Mouse (Mus musculus) E14TG2a.4 (cell line): ENCODE measurements at regions not wholly inside any gene's neighbourhood (a gene's known extent, or its start where the extent isn't known, plus 50 kb on each side); places are given as distances from the start of the nearest gene placed in this dataset.

ENCODE experiments used
- H3K27me3 ChIP-seq: 2 replicates; pipeline ENCODE4 v1.6.1; 2014; ENCODE audit warnings: low read length, control low read depth; ENCODE audit not compliant: insufficient read depth
- H3K36me3 ChIP-seq: 2 replicates; pipeline ENCODE4 v1.6.1; 2014; ENCODE audit warnings: low read length, control low read depth; ENCODE audit not compliant: insufficient read depth
- H3K4me1 ChIP-seq: replicated peaks from 2 replicates; pipeline ENCODE4 v1.6.1; 2014; ENCODE audit warnings: low read depth, low read length, control low read depth
- H3K4me3 ChIP-seq: replicated peaks from 2 replicates; pipeline ENCODE4 v1.5.1; 2014; ENCODE audit warnings: mild to moderate bottlenecking, low read length
- H3K9me3 ChIP-seq: 2 replicates; pipeline ENCODE4 v1.6.1; 2014; ENCODE audit warnings: low read length, control low read depth
- CTCF ChIP-seq: conservative IDR thresholded peaks from 2 replicates; pipeline ENCODE4 v1.5.1; 2014; ENCODE audit warnings: low read length
- NANOG ChIP-seq: IDR thresholded peaks from 2 replicates; pipeline ENCODE4 v1.6.1; 2014; ENCODE audit warnings: borderline replicate concordance, low read length, mixed read lengths
- POU5F1 ChIP-seq: IDR thresholded peaks from 2 replicates; pipeline ENCODE4 v1.6.1; 2014; ENCODE audit warnings: low read length, borderline replicate concordance

DNA sequence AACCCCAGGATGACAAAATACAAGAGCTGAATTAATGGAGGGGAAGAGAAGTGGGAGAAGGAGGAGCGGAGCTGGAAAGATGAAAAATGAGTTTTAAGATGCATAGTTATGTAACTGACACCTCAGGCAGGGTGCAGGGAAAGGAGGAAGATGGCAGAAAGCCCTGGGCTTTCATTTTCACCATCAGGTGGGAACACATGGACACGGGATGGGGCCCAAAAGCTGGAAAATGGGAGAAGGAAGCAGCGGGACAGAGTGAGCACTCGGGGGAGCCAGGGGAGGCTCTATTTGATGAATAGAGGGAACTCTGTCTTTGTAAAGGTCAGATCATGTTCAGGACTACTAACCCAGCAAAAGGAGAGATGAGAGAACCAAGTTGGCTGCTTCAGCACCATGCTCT is 516.6 kb upstream of the Tnp1 start:
- Histone ChIP-seq H3K9me3 (no peaks in the 10 kb centered on the region), H3K4me1 (0 out of 2 replicates have a peak, but pooled peaks cover 2% of the 10 kb centered on the region), H3K36me3 (no peaks in the 10 kb centered on the region), H3K4me3 (no peak overlapping the region), H3K27me3 (no peaks in the 10 kb centered on the region)
- TF ChIP-seq POU5F1 (no peak), CTCF (no peak)

DNA sequence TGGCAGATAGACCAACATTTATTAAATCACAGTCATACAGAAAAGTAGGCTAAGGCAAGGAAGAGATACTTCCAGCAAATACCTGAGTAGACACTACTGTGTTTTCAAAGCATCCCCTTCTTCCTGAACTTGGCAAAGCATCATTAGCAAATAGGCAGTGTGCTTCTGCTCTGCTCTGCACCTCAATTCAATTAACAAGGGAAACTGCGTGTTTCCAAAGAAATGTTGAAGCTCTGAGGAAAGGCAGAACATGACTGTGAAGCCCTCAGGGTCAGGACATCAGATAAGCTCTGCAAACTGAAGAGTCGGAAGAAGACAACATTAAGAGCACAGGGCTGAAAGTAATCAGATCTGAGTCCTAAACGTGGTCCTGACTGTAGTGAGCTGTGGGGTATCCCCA is 516.1 kb upstream of the Tnp1 start:
- 0 out of 2 replicates have a peak, but pooled peaks cover 2% of the 10 kb centered on the region for H3K4me1 ChIP-seq
- TF ChIP-seq NANOG = no peak
- no peak for TF ChIP-seq POU5F1
- TF ChIP-seq CTCF = no peak
- no peaks in the 10 kb centered on the region for H3K36me3 ChIP-seq
- H3K4me3 ChIP-seq = no peak overlapping the region
- H3K27me3 ChIP-seq = no peaks in the 10 kb centered on the region
- no peaks in the 10 kb centered on the region for H3K9me3 ChIP-seq

DNA sequence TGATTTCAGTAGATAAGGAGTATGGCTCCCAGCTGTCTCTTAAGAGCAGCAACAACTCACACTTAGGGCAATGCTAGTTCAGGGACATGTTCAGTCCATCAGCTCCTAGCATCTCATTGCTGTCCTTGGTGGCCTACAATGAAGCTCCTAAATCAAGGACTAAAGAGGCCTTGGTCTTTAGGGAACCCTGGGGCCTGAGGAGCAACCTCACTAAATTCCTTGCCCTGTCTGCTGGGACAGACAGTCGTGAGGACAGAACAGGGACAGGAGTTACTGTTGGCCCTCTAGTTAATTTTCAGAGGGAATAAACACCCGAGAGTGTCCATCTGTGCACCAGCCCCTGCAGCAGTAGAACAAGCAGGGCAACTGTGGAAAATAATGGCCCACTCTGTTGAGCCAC is 514.6 kb upstream of the Tnp1 start:
- Histone ChIP-seq H3K27me3 (no peaks in the 10 kb centered on the region), H3K4me1 (peaks cover 8% of the 10 kb centered on the region), H3K36me3 (no peaks in the 10 kb centered on the region), H3K4me3 (no peak overlapping the region), H3K9me3 (no peaks in the 10 kb centered on the region)
- TF ChIP-seq CTCF (no peak), POU5F1 (no peak), NANOG (no peak)

DNA sequence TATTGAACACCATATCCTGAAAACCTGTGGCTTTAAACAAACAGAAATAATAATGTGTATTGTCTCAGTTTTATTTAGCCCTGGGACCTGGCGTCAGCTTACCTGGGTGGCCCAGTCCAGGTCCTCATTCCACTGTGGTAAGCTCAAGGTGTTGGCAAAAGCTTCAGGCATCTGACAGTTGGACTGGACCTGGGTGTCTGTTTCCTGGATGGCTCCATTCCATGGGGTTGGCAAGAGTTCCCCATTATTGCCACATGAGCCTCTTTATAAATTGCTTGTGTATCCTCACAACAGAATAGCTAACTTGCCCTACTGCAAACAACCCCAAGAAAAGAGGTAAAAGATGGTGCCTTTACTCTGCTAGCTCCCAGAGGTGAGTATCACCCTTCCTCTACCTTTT is 512.9 kb upstream of the Tnp1 start:
- Histone ChIP-seq H3K36me3 (no peaks in the 10 kb centered on the region), H3K4me1 (peaks cover 9% of the 10 kb centered on the region), H3K27me3 (no peaks in the 10 kb centered on the region), H3K9me3 (no peaks in the 10 kb centered on the region), H3K4me3 (no peak overlapping the region)
- TF ChIP-seq CTCF = no peak

DNA sequence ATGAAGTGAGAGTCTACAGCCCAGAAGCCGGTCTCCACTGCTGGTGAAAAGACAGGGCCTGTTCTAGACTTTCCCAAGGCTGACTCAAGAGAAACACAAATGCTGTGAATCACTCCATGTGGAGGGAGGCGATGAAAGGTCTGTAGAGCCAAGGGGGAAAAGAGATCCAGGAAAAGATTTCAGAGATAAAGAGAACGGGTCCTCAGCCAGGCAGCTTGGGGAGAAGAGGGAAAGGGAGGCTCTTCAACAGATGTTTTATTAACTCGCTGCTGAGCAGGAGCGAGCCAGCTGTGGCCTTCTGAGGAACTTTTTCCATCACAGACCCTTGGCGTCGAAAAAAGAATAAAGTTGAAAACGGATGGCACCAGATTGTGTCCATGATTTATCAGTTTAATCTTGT is 500.7 kb upstream of the Tnp1 start:
- TF ChIP-seq POU5F1 = no peak
- TF ChIP-seq NANOG = no peak
- TF ChIP-seq CTCF = no peak
- Histone ChIP-seq H3K4me3 (no peak overlapping the region), H3K9me3 (no peaks in the 10 kb centered on the region), H3K4me1 (no peaks in the 10 kb centered on the region), H3K27me3 (no peaks in the 10 kb centered on the region), H3K36me3 (no peaks in the 10 kb centered on the region)

DNA sequence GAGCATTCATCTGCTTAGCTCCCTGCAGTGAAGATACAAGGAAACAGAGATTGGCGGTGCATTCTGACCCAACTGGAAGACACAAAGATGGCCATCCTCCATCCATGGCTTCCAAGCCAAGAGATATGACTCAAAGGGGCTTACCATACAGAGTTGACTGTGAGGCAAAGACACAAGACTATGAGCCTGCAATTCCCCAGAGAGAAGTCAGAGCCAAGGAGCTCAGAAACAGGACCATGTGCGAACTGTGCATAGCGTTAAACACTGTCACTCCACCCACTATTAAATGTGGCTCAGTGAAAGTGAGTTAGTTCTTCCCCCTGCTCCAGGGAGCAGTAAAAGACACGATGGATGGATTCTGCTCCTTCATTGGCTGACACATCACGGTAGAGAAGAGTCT is 500.1 kb upstream of the Tnp1 start:
- Histone ChIP-seq H3K4me3 (no peak overlapping the region), H3K36me3 (no peaks in the 10 kb centered on the region), H3K27me3 (no peaks in the 10 kb centered on the region), H3K9me3 (no peaks in the 10 kb centered on the region), H3K4me1 (no peaks in the 10 kb centered on the region)
- TF ChIP-seq NANOG (no peak), POU5F1 (no peak), CTCF (no peak)

DNA sequence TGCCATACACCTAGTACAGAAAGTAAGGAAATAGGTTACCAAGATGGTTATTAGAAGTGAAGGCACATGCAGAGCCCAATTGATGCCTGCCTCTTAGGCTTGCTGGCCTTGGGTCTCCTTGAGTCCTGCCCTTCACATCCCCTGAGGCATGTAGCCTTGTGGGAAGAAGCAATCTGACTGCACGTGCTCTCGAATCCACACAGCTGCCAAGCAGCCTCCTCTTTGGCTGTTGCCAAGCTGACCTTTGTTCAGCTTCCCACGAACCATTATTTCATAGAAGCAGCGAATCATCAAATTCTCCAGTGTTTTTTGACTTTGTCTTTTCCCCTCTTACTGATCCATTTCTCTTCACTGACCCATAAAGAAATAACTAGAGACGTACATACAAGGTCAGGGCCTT is 498.1 kb upstream of the Tnp1 start:
- Histone ChIP-seq H3K4me1 (no peaks in the 10 kb centered on the region), H3K36me3 (no peaks in the 10 kb centered on the region)
- TF ChIP-seq NANOG = no peak
- no peak for TF ChIP-seq CTCF
- TF ChIP-seq POU5F1 = no peak

DNA sequence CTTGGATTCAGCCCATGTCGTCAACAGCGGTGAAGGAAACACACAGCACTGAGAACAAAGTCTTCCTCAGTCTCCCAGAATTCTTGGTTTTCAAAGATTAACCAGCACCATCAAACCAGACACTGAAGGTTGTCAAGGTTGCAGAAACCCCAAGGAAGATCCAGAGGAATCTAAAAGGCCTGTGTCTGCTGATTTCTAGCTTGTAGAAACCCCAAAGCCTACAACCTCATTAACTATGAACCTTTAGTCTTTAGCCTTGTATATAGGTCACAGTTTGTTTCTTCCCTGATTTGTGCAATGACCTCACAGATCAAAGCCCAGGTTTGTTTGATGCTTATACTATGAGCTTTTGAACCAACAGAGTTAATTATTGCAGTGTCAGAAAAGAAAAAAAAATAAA is 497.1 kb upstream of the Tnp1 start:
- Histone ChIP-seq H3K4me1 (no peaks in the 10 kb centered on the region), H3K27me3 (no peaks in the 10 kb centered on the region), H3K9me3 (no peaks in the 10 kb centered on the region), H3K36me3 (no peaks in the 10 kb centered on the region), H3K4me3 (no peak overlapping the region)
- TF ChIP-seq CTCF (no peak), POU5F1 (no peak), NANOG (no peak)

More for the DNA sequence above, 498.1 kb upstream of the Tnp1 start:
- H3K9me3 ChIP-seq = no peaks in the 10 kb centered on the region
- no peak overlapping the region for H3K4me3 ChIP-seq
- H3K27me3 ChIP-seq = no peaks in the 10 kb centered on the region

DNA sequence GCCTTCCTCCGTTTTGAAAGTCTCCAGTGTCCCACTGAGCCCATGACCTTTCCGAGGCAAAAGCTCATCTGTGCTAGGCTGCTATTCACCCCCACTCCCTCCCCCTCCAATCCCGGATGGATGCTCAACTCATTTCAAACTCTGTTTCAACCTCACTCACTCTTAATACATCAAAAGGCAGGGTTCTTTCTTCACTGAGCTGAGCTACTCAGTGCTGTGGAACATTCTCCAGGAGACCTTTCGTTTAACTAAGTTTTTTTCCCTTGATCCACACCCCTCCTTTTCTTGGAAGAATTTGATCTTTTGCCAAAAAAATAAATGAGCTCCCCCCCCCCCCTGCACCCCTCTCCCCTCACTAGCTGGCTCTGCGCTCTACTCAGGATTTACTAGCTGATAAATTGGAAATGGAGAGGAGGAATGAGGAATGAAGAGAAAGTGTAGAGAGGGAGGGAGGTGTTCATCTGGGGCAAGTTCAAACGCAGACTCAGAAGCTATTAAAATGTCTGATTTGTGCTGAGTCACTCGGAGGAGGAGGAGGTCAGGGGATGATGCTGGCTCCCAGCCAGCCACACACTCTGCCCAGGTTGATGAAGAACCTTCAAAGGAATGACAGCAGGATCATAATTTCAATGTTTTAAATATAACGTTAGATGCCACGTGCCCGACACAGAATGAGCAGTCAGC is 491.5 kb upstream of the Tnp1 start:
- Histone ChIP-seq H3K9me3 (peaks cover 6% of the 10 kb centered on the region; the same call in 1 of the 2 replicates), H3K4me3 (no peak overlapping the region), H3K36me3 (no peaks in the 10 kb centered on the region), H3K4me1 (peaks cover 17% of the 10 kb centered on the region), H3K27me3 (no peaks in the 10 kb centered on the region)
- TF ChIP-seq CTCF (no peak), NANOG (no peak), POU5F1 (no peak)
